Mouse (Mus musculus): Measurements from ENCODE around the gene Atn1.

DNA sequence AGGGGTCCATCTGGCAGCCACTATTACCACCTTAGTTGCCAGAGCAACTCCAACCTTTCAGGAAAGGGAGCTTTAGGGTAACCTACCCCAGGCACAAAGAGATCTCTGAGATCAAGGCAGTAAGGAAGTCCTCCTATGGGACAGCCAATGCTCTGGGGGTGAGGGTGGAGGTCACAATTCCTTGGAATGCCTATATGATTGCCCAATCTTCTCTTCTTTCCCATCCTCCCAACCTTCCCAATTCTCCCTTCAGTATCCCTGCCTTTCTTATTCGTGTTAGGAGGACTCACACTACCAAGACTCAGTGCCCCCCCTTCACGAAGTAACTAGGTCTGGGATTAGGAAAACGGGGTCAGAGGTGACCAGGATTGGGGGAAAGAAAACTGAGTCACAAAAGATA is 1.0 kb downstream of the Atn1 start:
- TF ChIP-seq CTCF (IDR thresholded peaks at IDR 0.05; ENCODE audit: low read depth) (no peak), EP300 (IDR thresholded peaks at IDR 0.05; ENCODE audit: low read depth) (no peak)

Measured in liver, postnatal 0 days (tissue).